Mouse (Mus musculus) CD4-positive, CD25-positive, alpha-beta regulatory T cell, adult 2 months (primary cell): ENCODE measurements around the gene Mphosph9.
A peak's percentile ranks its signal among the peaks of the same experiment; 100 is the strongest.

Experiments used
- DNase-seq: peaks from one replicate; pipeline ENCODE4 v3.0.0-alpha.2; 2012; ENCODE audit warnings: low read depth, low spot score

Gene Mphosph9

GRCm38 (mm10) chr5:124267652-124268051 lies 60.1 kb downstream of the Mphosph9 start:
- DNase-seq: no peak

- no peak for DNase-seq
These were observed 61.0 kb downstream of the Mphosph9 start for GRCm38 (mm10) chr5:124266821-124267220.

GRCm38 (mm10) chr5:124263246-124263645 lies 64.5 kb downstream of the Mphosph9 start:
- no peak for DNase-seq

DNA sequence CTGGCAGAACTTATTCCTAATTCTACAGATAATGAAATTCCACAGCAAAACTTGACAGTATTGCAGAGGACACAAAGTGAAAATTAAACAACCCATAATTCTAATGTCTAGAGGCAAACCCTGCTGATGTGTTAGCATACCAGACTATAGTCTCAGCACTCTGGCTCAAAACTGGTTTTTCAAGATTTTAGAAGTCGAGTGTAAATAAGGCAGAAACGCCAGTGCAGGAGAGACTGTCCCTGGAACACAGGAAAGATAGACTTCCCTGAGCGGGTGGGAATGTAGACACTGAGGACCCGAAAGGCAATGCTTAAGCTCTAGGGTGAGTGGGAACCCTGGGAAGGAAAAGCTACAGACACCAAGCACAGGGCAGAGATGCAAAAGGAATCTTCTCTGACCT lies 65.7 kb downstream of the Mphosph9 start:
- DNase-seq: no peak

DNA sequence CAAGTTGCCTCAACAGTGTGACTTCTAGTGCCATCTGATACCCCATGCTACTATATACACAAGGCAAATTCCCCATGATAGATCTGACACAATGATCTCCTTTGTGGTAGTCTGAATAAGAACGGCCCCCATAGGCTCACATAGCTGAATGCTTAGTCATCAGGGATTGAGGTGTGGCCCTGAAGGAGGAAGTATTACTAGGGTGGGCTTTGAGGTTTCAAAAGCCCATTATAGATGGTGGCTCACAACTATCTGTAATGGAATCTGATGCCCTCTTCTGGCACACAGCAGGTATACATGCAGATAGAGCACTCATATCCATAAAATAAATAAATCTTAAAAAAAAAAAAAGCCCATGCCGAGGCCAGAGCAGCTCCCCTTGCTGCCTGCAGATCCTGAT lies 68.6 kb downstream of the Mphosph9 start:
- peak; percentile 27 for DNase-seq

- DNase-seq: no peak
These were observed 69.7 kb downstream of the Mphosph9 start for GRCm38 (mm10) chr5:124258026-124258425.

GRCm38 (mm10) chr5:124255141-124255540 lies 72.6 kb downstream of the Mphosph9 start:
- no peak for DNase-seq

DNA sequence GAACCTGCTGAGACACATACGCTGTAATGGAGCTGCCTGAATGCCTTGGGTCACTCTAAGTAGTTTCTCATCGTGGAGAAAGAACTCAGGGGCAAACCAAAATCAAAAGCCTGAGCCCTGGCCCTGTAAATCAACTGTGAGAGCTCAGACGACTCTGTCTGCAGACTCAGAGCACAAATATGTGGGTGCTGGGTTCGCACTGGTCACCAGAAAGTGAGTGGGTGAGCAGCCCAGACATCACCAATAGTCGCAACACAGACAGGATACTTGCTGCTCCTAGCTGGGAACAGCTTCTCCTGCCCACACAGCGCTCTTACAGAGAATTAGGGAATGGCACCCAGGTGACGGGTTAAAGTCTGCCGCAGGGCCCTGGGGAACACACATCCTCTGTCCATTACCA lies 74.2 kb downstream of the Mphosph9 start:
- DNase-seq: no peak

- DNase-seq: no peak
These were observed 75.0 kb downstream of the Mphosph9 start for GRCm38 (mm10) chr5:124252580-124253320.

- no peak for DNase-seq
These were observed 76.7 kb downstream of the Mphosph9 start for GRCm38 (mm10) chr5:124251070-124251469.

DNA sequence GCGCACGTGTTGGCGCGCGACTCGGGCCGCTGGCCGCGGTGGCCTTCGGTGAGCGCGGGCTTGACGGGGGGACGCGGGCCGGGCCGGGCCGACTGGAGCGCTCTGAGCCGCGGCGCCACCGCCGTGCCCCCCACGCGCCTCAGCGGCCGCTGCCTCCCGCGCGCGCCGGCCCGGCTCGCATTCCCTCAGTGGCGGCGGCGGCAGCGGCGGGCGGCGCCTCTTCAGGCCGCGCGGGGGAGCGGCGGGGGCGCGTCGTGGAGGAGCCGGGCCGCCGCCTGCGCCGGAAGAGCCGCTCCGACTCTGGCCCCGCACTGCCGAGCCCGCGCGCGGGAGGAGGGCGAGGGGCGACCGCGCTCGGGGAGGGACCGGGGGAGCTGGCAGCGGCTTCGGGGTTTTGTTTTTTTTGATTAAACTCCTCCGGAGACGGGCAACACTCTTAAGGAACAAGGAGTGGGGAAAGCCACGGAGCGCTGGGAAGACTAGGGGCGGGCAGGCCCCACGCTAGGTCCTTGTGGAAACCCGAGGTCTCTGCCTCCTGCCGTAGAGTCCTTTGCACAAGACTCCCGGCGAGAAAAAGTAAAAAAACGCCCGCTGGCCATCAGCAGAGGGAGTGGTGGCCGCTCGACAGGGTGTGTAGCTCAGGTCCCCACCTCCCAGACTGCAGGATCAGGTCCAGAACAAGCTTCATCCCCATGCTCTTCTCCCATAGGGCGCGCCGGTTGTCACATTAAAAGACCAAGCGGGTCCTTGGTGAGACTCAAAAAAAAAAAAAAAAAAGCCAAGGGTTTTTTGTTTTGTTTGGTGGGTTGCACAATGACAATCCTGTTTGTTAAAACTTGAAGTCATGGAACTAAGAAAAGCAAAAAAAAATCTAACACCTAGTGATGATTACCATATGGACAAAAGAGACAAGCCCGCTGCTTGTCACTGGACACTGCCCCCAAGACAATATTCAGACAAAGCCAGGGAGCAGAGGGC lies 77.9 kb downstream of the Mphosph9 start, which contains the start of gene Pitpnm2:
Gene Pitpnm2 (minus strand): TSS at position 147 of the 978 bp plus-strand sequence.
- DNase-seq: peak; percentile 82

GRCm38 (mm10) chr5:124248845-124249613 lies 78.7 kb downstream of the Mphosph9 start:
- DNase-seq: peak; percentile 71

- peak; percentile 30 for DNase-seq
These were observed 79.7 kb downstream of the Mphosph9 start for GRCm38 (mm10) chr5:124247986-124248626.

GRCm38 (mm10) chr5:124247296-124247695 lies 80.5 kb downstream of the Mphosph9 start:
- DNase-seq: no peak

DNA sequence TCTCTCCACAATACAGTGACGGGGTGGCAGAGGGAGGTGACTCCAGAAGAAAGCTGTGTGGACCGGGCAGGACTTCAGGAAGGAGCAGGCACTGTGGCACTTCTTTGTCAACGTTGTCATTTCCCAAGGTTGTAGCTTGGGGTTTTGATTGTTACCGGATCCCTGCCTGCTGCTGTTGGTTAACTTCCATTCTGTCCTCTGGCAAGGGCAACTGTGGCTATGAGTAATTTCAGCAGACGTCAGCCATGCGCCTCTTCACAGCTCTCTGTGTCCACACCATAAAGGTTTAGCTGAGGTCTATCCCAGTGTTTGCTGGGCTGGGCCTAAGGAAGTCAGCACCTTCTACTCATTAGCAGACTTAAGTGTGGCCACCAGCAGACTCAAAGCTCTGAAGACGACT lies 82.9 kb downstream of the Mphosph9 start:
- no peak for DNase-seq

DNA sequence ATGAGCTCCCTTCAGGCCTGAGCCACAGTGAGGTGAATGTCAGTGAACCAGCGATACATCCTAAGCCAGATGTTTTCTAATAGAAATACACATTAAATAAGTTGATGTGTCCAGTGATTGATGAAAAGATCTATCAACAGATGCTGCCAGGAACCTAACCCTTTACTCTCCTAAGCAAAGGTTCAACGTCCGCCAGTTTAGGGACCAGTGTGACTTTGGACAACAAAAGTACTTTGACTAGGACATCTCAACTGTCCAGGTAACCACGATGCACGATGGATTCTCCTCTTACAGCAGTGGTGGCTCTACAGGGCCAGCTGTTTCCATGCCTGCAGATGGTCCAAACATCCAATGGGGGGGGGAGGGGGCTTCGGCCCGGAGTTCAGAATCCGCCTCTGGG lies 83.3 kb downstream of the Mphosph9 start:
- DNase-seq: no peak

DNA sequence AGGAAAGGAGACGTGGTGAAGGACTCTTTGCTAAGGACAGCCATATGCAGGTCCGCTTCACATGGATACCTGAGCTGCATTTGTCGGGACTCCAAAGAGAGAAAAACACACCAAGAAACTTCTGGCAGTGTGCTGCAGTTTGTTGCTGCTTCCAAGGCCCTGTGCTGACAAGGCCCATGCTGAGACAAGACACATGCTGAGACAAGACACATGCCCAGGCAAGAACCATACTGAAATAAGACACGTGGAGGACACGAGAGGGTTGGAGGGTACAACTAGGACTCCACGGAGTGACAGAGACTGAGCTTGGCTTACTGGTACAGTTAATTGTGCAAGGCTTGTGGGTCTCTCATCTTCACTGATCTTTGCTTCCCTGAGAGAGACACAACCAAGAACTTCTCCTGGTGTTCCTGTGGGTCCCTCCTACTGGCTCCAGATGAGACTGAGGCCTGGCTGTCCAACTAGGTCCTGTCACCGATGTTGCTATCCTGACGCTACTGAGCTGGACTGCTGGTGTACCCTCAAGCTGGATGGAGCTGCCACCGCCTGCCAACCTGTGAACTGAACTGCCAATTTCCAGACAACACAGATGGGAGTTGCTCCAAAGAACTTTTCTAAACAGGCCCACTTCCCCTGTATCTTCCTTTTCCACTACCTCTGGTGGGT lies 84.4 kb downstream of the Mphosph9 start:
- DNase-seq: no peak

GRCm38 (mm10) chr5:124241686-124242444 lies 85.9 kb downstream of the Mphosph9 start:
- no peak for DNase-seq

- DNase-seq: no peak
These were observed 86.7 kb downstream of the Mphosph9 start for GRCm38 (mm10) chr5:124240841-124241685.
